Mouse (Mus musculus) lung, postnatal 0 days (tissue): ENCODE results near the gene Sox6. TPM values are rescaled to one million over a fixed set of nuclear protein-coding genes. Genes with fewer than 3 reads are reported as not detected.

Source experiments
- ATAC-seq: fragments of 200-750 bp; cut with Nextera tagmentation; 2 replicates; pipeline ENCODE4 v1.8.0; 2017; ENCODE audit warnings: moderate library complexity
- DNase-seq: peaks from one replicate; pipeline ENCODE4 v3.0.0-alpha.2; 2016; ENCODE audit warnings: low spot score
- H3K27ac ChIP-seq: fragments of 300-500 bp; sonication (generic); 2 replicates; pipeline ENCODE4 v1.5.1; 2014; ENCODE audit warnings: antibody characterized with exemption, mild to moderate bottlenecking, low read length, mixed read lengths
- H3K27me3 ChIP-seq: fragments of 300-500 bp; sonication (generic); replicated peaks from 2 replicates; pipeline ENCODE4 v1.6.1; 2014; ENCODE audit warnings: low read length, mixed read lengths; ENCODE audit not compliant: insufficient read depth
- H3K36me3 ChIP-seq: fragments of 300-500 bp; sonication (generic); 2 replicates; pipeline ENCODE4 v1.6.1; 2014; ENCODE audit warnings: low read length, mixed read lengths; ENCODE audit not compliant: insufficient read depth
- H3K4me1 ChIP-seq: fragments of 300-500 bp; sonication (generic); 2 replicates; pipeline ENCODE4 v1.6.1; 2014; ENCODE audit warnings: antibody characterized with exemption, low read depth, low read length, mixed read lengths; ENCODE audit not compliant: insufficient read depth
- H3K4me2 ChIP-seq: fragments of 300-500 bp; sonication (generic); replicated peaks from 2 replicates; pipeline ENCODE4 v1.6.1; 2014; ENCODE audit warnings: low read depth, mild to moderate bottlenecking, low read length, moderate library complexity, mixed read lengths
- H3K4me3 ChIP-seq: fragments of 300-500 bp; sonication (generic); 2 replicates; pipeline ENCODE4 v1.5.1; 2014; ENCODE audit warnings: low read depth, low read length
- H3K9ac ChIP-seq: fragments of 300-500 bp; sonication (generic); replicated peaks from 2 replicates; pipeline ENCODE4 v1.6.1; 2014; ENCODE audit warnings: low read depth, mild to moderate bottlenecking
- H3K9me3 ChIP-seq: fragments of 300-500 bp; sonication (generic); 2 replicates; pipeline ENCODE4 v1.6.1; 2016; ENCODE audit warnings: low read length, mixed read lengths
- CTCF ChIP-seq: IDR thresholded peaks from 2 replicates; pipeline ENCODE4 v1.5.1; 2016; ENCODE audit warnings: antibody characterized with exemption, mild to moderate bottlenecking
- EP300 ChIP-seq: IDR thresholded peaks from 2 replicates; pipeline ENCODE4 v1.6.1; 2016; ENCODE audit warnings: antibody characterized with exemption, mild to moderate bottlenecking, control low read depth
- whole genome bisulfite sequencing: fragments of 180-500 bp; shearing (Covaris S2); extraction: QIAGEN DNeasy Blood & Tissue Kit; methylation state at CpG from one replicate; pipeline ENCODE4 v1.1.7; 2014; 5-methylcytosine and 5-hydroxymethylcytosine counted together
- polyA plus RNA-seq: library from polyadenylated mRNA; unstranded; fragments of >200 nt; fragmentation: Nextera tagmentation; extraction: Ambion mirVana; gene quantifications from 2 replicates; pipeline ENCODE4 v1.2.1, GENCODE M21; 2015

The Sox6 gene
- polyA plus RNA-seq, 1 experiment from 2014 or later = 6.8 TPM

GRCm38 (mm10) chr7:116002726-116003125 lies 35.9 kb downstream of the Sox6 start:
- H3K27ac ChIP-seq = no peak overlapping the region
- no peak overlapping the region for H3K4me2 ChIP-seq
- no peak overlapping the region for H3K4me3 ChIP-seq
- TF ChIP-seq CTCF (no peak), EP300 (no peak)
- ATAC-seq (no peak), DNase-seq (no peak)
- H3K27me3 ChIP-seq = no peaks in the 10 kb centered on the region
- no peaks in the 10 kb centered on the region for H3K9me3 ChIP-seq
- no peaks in the 10 kb centered on the region for H3K4me1 ChIP-seq
- whole genome bisulfite sequencing = 74% methylated on average over 4 of the region's 4 CpGs
- H3K9ac ChIP-seq = no peak overlapping the region
- no peaks in the 10 kb centered on the region for H3K36me3 ChIP-seq

GRCm38 (mm10) chr7:115988109-115988779 lies 50.4 kb downstream of the Sox6 start:
- WGBS = 67% methylated on average over 2 of the region's 2 CpGs
- no peaks in the 10 kb centered on the region for H3K9me3 ChIP-seq

GRCm38 (mm10) chr7:115985716-115986115 lies 52.9 kb downstream of the Sox6 start:
- Histone ChIP-seq H3K9ac (no peak overlapping the region), H3K4me2 (no peak overlapping the region), H3K27ac (no peak overlapping the region), H3K36me3 (no peaks in the 10 kb centered on the region), H3K4me3 (no peak overlapping the region), H3K9me3 (no peaks in the 10 kb centered on the region), H3K27me3 (no peaks in the 10 kb centered on the region), H3K4me1 (no peaks in the 10 kb centered on the region)
- no peak for DNase-seq
- TF ChIP-seq EP300 (no peak), CTCF (no peak)
- 77% methylated on average over 6 of the region's 6 CpGs for WGBS
- ATAC-seq = no peak

More at GRCm38 (mm10) chr7:115988109-115988779, 50.4 kb downstream of the Sox6 start:
- Histone ChIP-seq H3K27me3 (no peaks in the 10 kb centered on the region), H3K27ac (no peak overlapping the region), H3K4me3 (no peak overlapping the region), H3K9ac (no peak overlapping the region), H3K4me1 (no peaks in the 10 kb centered on the region), H3K4me2 (no peak overlapping the region), H3K36me3 (no peaks in the 10 kb centered on the region)
- DNase-seq = no peak
- TF ChIP-seq EP300 (no peak), CTCF (no peak)
- ATAC-seq = no peak

GRCm38 (mm10) chr7:115984076-115984475 lies 54.5 kb downstream of the Sox6 start:
- Histone ChIP-seq H3K36me3 (no peaks in the 10 kb centered on the region), H3K4me2 (no peak overlapping the region), H3K9ac (no peak overlapping the region), H3K27me3 (no peaks in the 10 kb centered on the region), H3K4me3 (no peak overlapping the region), H3K9me3 (no peaks in the 10 kb centered on the region), H3K4me1 (no peaks in the 10 kb centered on the region), H3K27ac (no peak overlapping the region)
- ATAC-seq = no peak
- no peak for DNase-seq
- no peak for TF ChIP-seq EP300
- no peak for TF ChIP-seq CTCF
- 92% methylated on average over 3 of the region's 3 CpGs for WGBS

- no peak for DNase-seq
- no peaks in the 10 kb centered on the region for H3K36me3 ChIP-seq
- TF ChIP-seq EP300 (no peak), CTCF (no peak)
- H3K4me2 ChIP-seq = no peak overlapping the region
- H3K4me3 ChIP-seq = no peak overlapping the region
- 61% methylated on average over 5 of the region's 5 CpGs for WGBS
- H3K27me3 ChIP-seq = no peaks in the 10 kb centered on the region
- no peak overlapping the region for H3K9ac ChIP-seq
- H3K4me1 ChIP-seq = no peaks in the 10 kb centered on the region
- H3K9me3 ChIP-seq = no peaks in the 10 kb centered on the region
- no peak overlapping the region for H3K27ac ChIP-seq
- no peak for ATAC-seq
Observed at GRCm38 (mm10) chr7:115979813-115980512, 58.6 kb downstream of the Sox6 start.

GRCm38 (mm10) chr7:115974518-115974917 lies 64.1 kb downstream of the Sox6 start:
- DNase-seq (no peak), ATAC-seq (no peak)
- no peak overlapping the region for H3K9ac ChIP-seq
- no peak overlapping the region for H3K27ac ChIP-seq
- H3K4me1 ChIP-seq = no peaks in the 10 kb centered on the region
- H3K27me3 ChIP-seq = no peaks in the 10 kb centered on the region
- no peak overlapping the region for H3K4me3 ChIP-seq
- TF ChIP-seq CTCF (no peak), EP300 (no peak)
- WGBS = 67% methylated on average over 2 of the region's 2 CpGs
- H3K4me2 ChIP-seq = no peak overlapping the region
- no peaks in the 10 kb centered on the region for H3K9me3 ChIP-seq
- H3K36me3 ChIP-seq = no peaks in the 10 kb centered on the region
